Comparison of ENCODE assay signal across 8 mouse cellular contexts in the genomic region with DNA sequence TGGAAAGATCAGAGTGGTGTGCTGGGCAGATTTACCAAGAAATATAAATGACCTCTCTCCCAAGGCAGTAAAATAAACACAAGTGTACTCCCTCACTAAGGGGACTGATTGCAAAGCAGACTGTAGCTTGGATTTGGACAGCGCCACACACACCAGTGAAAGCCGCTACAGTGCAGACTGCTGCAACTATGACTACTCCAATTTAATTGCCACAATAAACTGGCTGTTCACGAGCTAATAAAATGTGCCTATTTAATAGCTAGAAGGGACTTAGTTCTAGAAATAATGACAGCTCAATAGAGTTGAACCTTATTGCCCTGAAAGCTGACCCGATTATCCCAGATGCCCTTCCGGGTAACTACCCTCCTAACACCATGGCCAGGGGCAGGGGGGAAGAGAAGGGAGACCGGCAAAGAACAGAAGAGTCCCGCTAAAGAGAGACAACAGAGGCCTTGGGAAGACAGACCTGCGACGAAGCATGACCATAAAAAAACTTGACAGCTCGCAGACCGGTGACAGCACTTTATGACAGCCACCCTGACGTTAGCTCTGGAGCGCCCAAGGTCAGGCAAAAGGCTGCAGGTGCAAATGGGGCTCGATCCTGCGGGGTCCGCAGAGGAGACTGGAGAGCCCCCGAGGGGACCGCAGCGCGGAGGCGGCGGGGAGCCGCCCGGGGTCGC. TPM values are rescaled to one million over a fixed set of nuclear protein-coding genes. Genes with fewer than 3 reads are reported as not detected.
DNase-seq lines count a peak whose midpoint lies in the region; ATAC-seq and TF ChIP-seq lines count a peak whose summit lies in the region.

No protein-coding gene starts in this region.

- 4% methylated on average over 25 of the region's 25 CpGs for WGBS in lung, embryonic 16.5 days
- WGBS in embryonic facial prominence, embryonic 11.5 days, result 6% methylated on average over 25 of the region's 25 CpGs
- 8% methylated on average over 22 of the region's 25 CpGs for WGBS in hindbrain, embryonic 16.5 days

- peaks cover 45% of the 10 kb centered on the region for H3K79me2 ChIP-seq in myocyte (ENCODE audit: control insufficient read depth, insufficient read depth)

- H3K4me1 ChIP-seq in lung, embryonic 16.5 days (replicated peaks; ENCODE audit: control insufficient read depth, insufficient read depth, low read length), result peaks cover 20% of the 10 kb centered on the region
- no peaks in the 10 kb centered on the region for H3K4me1 ChIP-seq in embryonic facial prominence, embryonic 11.5 days (ENCODE audit: control insufficient read depth, insufficient read depth, low read length)
- peaks cover 23% of the 10 kb centered on the region for H3K4me1 ChIP-seq in hindbrain, embryonic 16.5 days (ENCODE audit: control insufficient read depth, insufficient read depth, low read depth, low read length)

- peak overlapping the region; percentile 93 for H3K27ac ChIP-seq in lung, embryonic 16.5 days (ENCODE audit: low read length)
- H3K27ac ChIP-seq in embryonic facial prominence, embryonic 11.5 days (replicated peaks; ENCODE audit: low read depth, low read length), result no peak overlapping the region; the same call in 1 of the 2 replicates
- peak overlapping the region; percentile 93 for H3K27ac ChIP-seq in hindbrain, embryonic 16.5 days (ENCODE audit: low read depth, low read length)

- H3K36me3 ChIP-seq in lung, embryonic 16.5 days (ENCODE audit: control insufficient read depth, insufficient read depth, low read length), result no peaks in the 10 kb centered on the region
- H3K36me3 ChIP-seq in embryonic facial prominence, embryonic 11.5 days (replicated peaks; ENCODE audit: control insufficient read depth, insufficient read depth, low read depth, low read length), result no peaks in the 10 kb centered on the region
- no peaks in the 10 kb centered on the region for H3K36me3 ChIP-seq in hindbrain, embryonic 16.5 days (ENCODE audit: control insufficient read depth, insufficient read depth, low read length)
- H3K36me3 ChIP-seq in myocyte (ENCODE audit: control insufficient read depth, insufficient read depth), result no peaks in the 10 kb centered on the region

- DNase-seq in lung, postnatal 14 days, result no peak
- no peak for DNase-seq in embryonic facial prominence, embryonic 11.5 days (ENCODE audit: low spot score)
- no peak for DNase-seq in left cerebral cortex, postnatal 4 days
- DNase-seq in embryo, embryonic 10.5 days (ENCODE audit: low spot score), result no peak
- no peak for DNase-seq in layer of hippocampus, postnatal 36 days

- H3K9ac ChIP-seq in lung, embryonic 16.5 days (ENCODE audit: low read length), result peak overlapping the region; percentile 93
- peak overlapping the region; percentile 85 for H3K9ac ChIP-seq in embryonic facial prominence, embryonic 11.5 days (replicated peaks; ENCODE audit: low read length)
- peak overlapping the region; percentile 89 for H3K9ac ChIP-seq in hindbrain, embryonic 16.5 days (ENCODE audit: low read depth, low read length)

- intact Hi-C loops in left cerebral cortex, postnatal 4 days (cut with DNase I), result no loop called here

- no peak for TF ChIP-seq POLR2A in myocyte (IDR thresholded peaks at IDR 0.05; ENCODE audit: insufficient read length, low read depth)

- 0 out of 2 replicates have a peak, but pooled peaks have one; percentile 6 for ATAC-seq in lung, embryonic 16.5 days (ENCODE audit: low read depth)
- peak; percentile 25; the same call in 1 of the 2 replicates for ATAC-seq in embryonic facial prominence, embryonic 11.5 days (replicated peaks; ENCODE audit: insufficient number of reproducible peaks, low FRiP score, low TSS enrichment, low read depth)
- no peak for ATAC-seq in hindbrain, embryonic 16.5 days

- H3ac ChIP-seq in myocyte (ENCODE audit: control insufficient read depth, insufficient read length), result peak overlapping the region; percentile 90

- no peaks in the 10 kb centered on the region for H3K9me3 ChIP-seq in lung, embryonic 16.5 days (ENCODE audit: control insufficient read depth, low read length)
- no peaks in the 10 kb centered on the region for H3K9me3 ChIP-seq in embryonic facial prominence, embryonic 11.5 days (replicated peaks; ENCODE audit: control insufficient read depth, low read length)
- H3K9me3 ChIP-seq in hindbrain, embryonic 16.5 days (ENCODE audit: control insufficient read depth, low read length), result no peaks in the 10 kb centered on the region

- H3K4me2 ChIP-seq in lung, embryonic 16.5 days (ENCODE audit: low read depth, low read length), result peak overlapping the region; percentile 72
- peak overlapping the region; percentile 88 for H3K4me2 ChIP-seq in embryonic facial prominence, embryonic 11.5 days (ENCODE audit: low read depth, low read length)
- H3K4me2 ChIP-seq in hindbrain, embryonic 16.5 days (ENCODE audit: low read length), result peak overlapping the region; percentile 71
- H3K4me2 ChIP-seq in myocyte (ENCODE audit: low read depth), result peak overlapping the region; percentile 80

- peak overlapping the region; percentile 89 for H3K4me3 ChIP-seq in lung, embryonic 16.5 days (ENCODE audit: low read length)
- H3K4me3 ChIP-seq in embryonic facial prominence, embryonic 11.5 days (ENCODE audit: low read depth, low read length), result peak overlapping the region; percentile 97
- peak overlapping the region; percentile 84 for H3K4me3 ChIP-seq in hindbrain, embryonic 16.5 days (ENCODE audit: low read length)
- H3K4me3 ChIP-seq in myocyte, result peak overlapping the region; percentile 75

- H3K27me3 ChIP-seq in lung, embryonic 16.5 days (ENCODE audit: control insufficient read depth, insufficient read depth, low read depth, low read length), result no peaks in the 10 kb centered on the region
- H3K27me3 ChIP-seq in embryonic facial prominence, embryonic 11.5 days (ENCODE audit: control insufficient read depth, insufficient read depth, low read length), result no peaks in the 10 kb centered on the region
- no peaks in the 10 kb centered on the region for H3K27me3 ChIP-seq in hindbrain, embryonic 16.5 days (replicated peaks; ENCODE audit: control insufficient read depth, insufficient read depth, low read length)
- no peaks in the 10 kb centered on the region for H3K27me3 ChIP-seq in myocyte (ENCODE audit: control insufficient read depth, insufficient read depth, insufficient read length)

TF ChIP-seq in myocyte, 11 proteins besides CTCF, POLR2A, EP300 and RAD21:
- no peak for TF ChIP-seq MAX (IDR thresholded peaks at IDR 0.05; ENCODE audit: low read depth)
- TF ChIP-seq REST (IDR thresholded peaks at IDR 0.05; ENCODE audit: insufficient read depth, insufficient read length), result peak; percentile 56
- no peak for TF ChIP-seq SRF (IDR thresholded peaks at IDR 0.05; ENCODE audit: control insufficient read depth, insufficient read length, low read depth)
- TF ChIP-seq CEBPB (IDR thresholded peaks at IDR 0.05; ENCODE audit: insufficient read depth, poor library complexity, severe bottlenecking), result no peak
- TF ChIP-seq TCF12 (IDR thresholded peaks at IDR 0.05; ENCODE audit: insufficient read depth, poor library complexity, severe bottlenecking), result no peak

RNA-seq across cellular contexts. Expression of a gene that starts 0.8 kb away (rescaled TPM):
- polyA plus RNA-seq in lung, embryonic 16.5 days (2015; fragmentation: Nextera tagmentation; extraction: Ambion mirVana), result 35.3 and 35.6 TPM in 2 replicates
- 23.8 and 23.9 TPM in 2 replicates for polyA plus RNA-seq in embryonic facial prominence, embryonic 11.5 days (2014; fragmentation: Nextera tagmentation; extraction: Ambion mirVana)
- polyA plus RNA-seq in hindbrain, embryonic 16.5 days (2015; fragmentation: Nextera tagmentation; extraction: Ambion mirVana), result 28.0 and 29.3 TPM in 2 replicates
- 31.7 TPM for polyA plus RNA-seq in myocyte (2012; fragmentation: generic; extraction: Trizol)
- 10 to 100 TPM; 27.7 TPM for total RNA-seq in left cerebral cortex, postnatal 4 days (2021)
- 10 to 100 TPM; 35.8 to 37.7 TPM for total RNA-seq in layer of hippocampus, postnatal 36 days (2021)

RNA-seq across cellular contexts. Expression of a gene that starts 13.4 kb away (rescaled TPM):
- 8.5 and 10.4 TPM in 2 replicates for polyA plus RNA-seq in lung, embryonic 16.5 days (2015; fragmentation: Nextera tagmentation; extraction: Ambion mirVana)
- 2.8 and 6.4 TPM in 2 replicates for polyA plus RNA-seq in embryonic facial prominence, embryonic 11.5 days (2014; fragmentation: Nextera tagmentation; extraction: Ambion mirVana)
- 32.6 and 38.0 TPM in 2 replicates for polyA plus RNA-seq in hindbrain, embryonic 16.5 days (2015; fragmentation: Nextera tagmentation; extraction: Ambion mirVana)
- 9.4 TPM for polyA plus RNA-seq in myocyte (2012; fragmentation: generic; extraction: Trizol)
- total RNA-seq in left cerebral cortex, postnatal 4 days (2021), result 10 to 100 TPM; 74.9 to 76.5 TPM
- 100 to 1,000 TPM; 151 to 168 TPM for total RNA-seq in layer of hippocampus, postnatal 36 days (2021)
